Mouse (Mus musculus): ENCODE results near the gene Slc6a12. TPM values are rescaled to one million over a fixed set of nuclear protein-coding genes. Genes with fewer than 3 reads are reported as not detected.

Gene Slc6a12
- polyA plus RNA-seq, 1 experiment from 2014 or later = 1.6 TPM

DNA sequence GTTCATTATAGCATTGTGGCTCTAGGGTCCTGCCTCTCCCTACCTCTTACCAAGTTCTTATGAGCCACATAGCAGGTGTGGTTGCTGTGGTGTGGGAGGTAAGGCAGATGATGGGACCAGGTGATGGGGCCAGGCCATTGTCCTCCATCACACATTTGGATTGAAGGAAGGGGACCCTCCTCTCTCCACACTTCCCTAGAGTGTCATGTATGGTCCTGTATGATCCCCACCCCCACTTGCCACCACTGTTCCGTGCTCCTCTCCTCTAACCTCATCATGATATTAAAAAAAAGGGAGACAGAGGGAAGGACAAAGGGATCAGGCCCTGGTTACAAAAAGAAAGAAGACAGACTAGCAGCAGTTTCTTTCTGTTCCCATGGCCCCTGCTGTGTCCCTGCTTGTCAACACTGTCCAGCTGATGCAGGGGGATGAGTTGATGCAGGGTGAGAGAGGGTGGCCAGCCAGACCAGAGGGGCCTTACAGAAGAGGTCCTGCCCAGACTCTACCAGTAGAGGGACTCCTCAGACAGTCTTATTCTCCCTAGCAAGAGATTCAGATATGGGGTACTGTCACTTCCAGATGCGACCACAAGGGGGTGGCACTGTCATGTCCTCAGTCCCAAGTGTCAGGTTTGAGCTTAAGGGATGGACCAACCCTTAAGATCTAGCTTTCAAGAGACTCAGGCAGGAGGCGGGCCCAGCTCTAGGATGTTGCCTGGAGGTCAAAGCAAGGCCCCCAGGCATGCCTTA lies 4.9 kb upstream of the Slc6a12 start:
- 18% methylated on average over 3 of the region's 3 CpGs for WGBS
- ATAC-seq = peak; percentile 78
- H3K27ac ChIP-seq (ENCODE audit: low read length) = no peak overlapping the region
- no peaks in the 10 kb centered on the region; the same call in 1 of the 2 replicates for H3K27me3 ChIP-seq (ENCODE audit: control insufficient read depth, insufficient read depth, low read depth, low read length)
- H3K4me1 ChIP-seq (ENCODE audit: control insufficient read depth, insufficient read depth, low read length) = no peaks in the 10 kb centered on the region
- H3K4me3 ChIP-seq (ENCODE audit: low read depth, low read length) = no peak overlapping the region
- no peaks in the 10 kb centered on the region for H3K9me3 ChIP-seq (replicated peaks; ENCODE audit: control insufficient read depth, low read length, poor library complexity, severe bottlenecking)
- no peak overlapping the region for H3K4me2 ChIP-seq (ENCODE audit: low read length)
- no peaks in the 10 kb centered on the region for H3K36me3 ChIP-seq (ENCODE audit: control insufficient read depth, insufficient read depth, low read length)
- no peak overlapping the region for H3K9ac ChIP-seq (ENCODE audit: low read depth, low read length)

DNA sequence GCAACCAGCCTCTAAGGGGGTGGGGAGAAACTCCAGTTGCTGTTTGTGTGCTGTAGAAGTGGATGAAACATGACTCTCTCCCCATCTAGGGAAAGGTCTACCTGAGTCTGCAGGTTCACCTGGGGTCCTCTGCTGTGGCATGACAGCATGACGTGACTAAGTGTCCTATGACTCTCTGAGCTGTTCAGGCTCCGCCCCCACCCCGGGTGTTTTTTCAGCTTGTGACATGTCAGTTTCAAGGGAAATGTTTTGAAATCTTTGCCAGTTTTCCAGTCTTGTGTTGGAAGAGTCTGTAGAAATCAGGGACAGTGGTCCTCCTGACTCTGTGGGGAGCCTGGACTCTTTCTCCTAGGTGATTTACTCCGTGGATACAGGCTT lies 4.4 kb upstream of the Slc6a12 start:
- no peak for ATAC-seq
- 55% methylated on average over 4 of the region's 4 CpGs for WGBS
- H3K9me3 ChIP-seq (replicated peaks; ENCODE audit: control insufficient read depth, low read length, poor library complexity, severe bottlenecking) = no peaks in the 10 kb centered on the region

DNA sequence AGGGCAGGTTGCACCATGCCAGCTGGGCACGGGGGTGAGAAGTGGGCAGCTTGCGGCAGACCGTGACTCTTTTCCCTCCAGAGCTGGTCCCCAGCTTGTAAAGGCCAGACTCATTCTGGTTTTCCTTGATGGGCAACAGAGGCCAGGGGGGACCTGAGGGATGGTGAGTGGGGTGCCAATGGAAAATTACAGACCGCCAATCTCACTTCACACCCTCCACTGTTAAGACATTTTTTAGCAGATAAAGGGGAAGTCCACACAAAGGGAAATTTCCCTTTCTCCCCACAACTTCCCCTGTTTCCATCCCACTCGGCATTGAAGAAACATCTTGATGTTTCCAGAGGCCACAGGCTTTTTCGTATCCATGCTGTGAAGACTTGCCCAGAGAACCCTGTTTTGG lies 1.2 kb upstream of the Slc6a12 start:
- Histone ChIP-seq H3K9ac (ENCODE audit: low read depth, low read length) (no peak overlapping the region), H3K27me3 (ENCODE audit: control insufficient read depth, insufficient read depth, low read depth, low read length) (no peaks in the 10 kb centered on the region; the same call in 1 of the 2 replicates), H3K4me2 (ENCODE audit: low read length) (no peak overlapping the region), H3K4me1 (ENCODE audit: control insufficient read depth, insufficient read depth, low read length) (no peaks in the 10 kb centered on the region), H3K27ac (ENCODE audit: low read length) (no peak overlapping the region), H3K9me3 (replicated peaks; ENCODE audit: control insufficient read depth, low read length, poor library complexity, severe bottlenecking) (no peaks in the 10 kb centered on the region), H3K4me3 (ENCODE audit: low read depth, low read length) (no peak overlapping the region), H3K36me3 (ENCODE audit: control insufficient read depth, insufficient read depth, low read length) (no peaks in the 10 kb centered on the region)
- no peak for ATAC-seq
- 85% methylated on average over 6 of the region's 6 CpGs for WGBS

More for the DNA sequence above, 4.4 kb upstream of the Slc6a12 start:
- no peaks in the 10 kb centered on the region; the same call in 1 of the 2 replicates for H3K27me3 ChIP-seq (ENCODE audit: control insufficient read depth, insufficient read depth, low read depth, low read length)
- H3K27ac ChIP-seq (ENCODE audit: low read length) = no peak overlapping the region
- H3K4me2 ChIP-seq (ENCODE audit: low read length) = no peak overlapping the region
- no peaks in the 10 kb centered on the region for H3K4me1 ChIP-seq (ENCODE audit: control insufficient read depth, insufficient read depth, low read length)
- no peak overlapping the region for H3K4me3 ChIP-seq (ENCODE audit: low read depth, low read length)
- no peak overlapping the region for H3K9ac ChIP-seq (ENCODE audit: low read depth, low read length)
- H3K36me3 ChIP-seq (ENCODE audit: control insufficient read depth, insufficient read depth, low read length) = no peaks in the 10 kb centered on the region

DNA sequence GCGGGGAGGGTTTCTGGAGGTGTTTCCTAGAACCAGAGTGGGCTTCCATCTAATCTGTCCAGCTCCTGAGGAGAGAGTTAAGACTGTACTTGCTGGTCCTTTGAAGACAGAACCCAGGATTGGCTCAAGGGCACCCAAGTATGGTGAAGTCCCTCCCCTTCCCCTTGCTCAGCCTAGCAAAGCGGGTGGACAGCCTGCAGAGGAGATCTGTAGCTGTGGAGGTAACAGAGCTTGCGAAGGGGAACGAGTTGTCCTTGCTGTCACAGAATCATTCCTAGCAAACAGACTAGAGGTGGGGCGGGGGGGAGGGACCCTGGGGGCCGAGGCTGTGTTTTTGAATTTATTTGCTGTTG lies 871 bp downstream of the Slc6a12 start:
- no peak for ATAC-seq
- no peaks in the 10 kb centered on the region for H3K4me1 ChIP-seq (ENCODE audit: control insufficient read depth, insufficient read depth, low read length)
- no peak overlapping the region for H3K27ac ChIP-seq (ENCODE audit: low read length)
- no peaks in the 10 kb centered on the region for H3K9me3 ChIP-seq (replicated peaks; ENCODE audit: control insufficient read depth, low read length, poor library complexity, severe bottlenecking)
- H3K27me3 ChIP-seq (ENCODE audit: control insufficient read depth, insufficient read depth, low read depth, low read length) = no peaks in the 10 kb centered on the region; the same call in 1 of the 2 replicates
- WGBS = 74% methylated on average over 6 of the region's 6 CpGs
- H3K4me2 ChIP-seq (ENCODE audit: low read length) = no peak overlapping the region
- no peaks in the 10 kb centered on the region for H3K36me3 ChIP-seq (ENCODE audit: control insufficient read depth, insufficient read depth, low read length)
- H3K4me3 ChIP-seq (ENCODE audit: low read depth, low read length) = no peak overlapping the region
- H3K9ac ChIP-seq (ENCODE audit: low read depth, low read length) = no peak overlapping the region

DNA sequence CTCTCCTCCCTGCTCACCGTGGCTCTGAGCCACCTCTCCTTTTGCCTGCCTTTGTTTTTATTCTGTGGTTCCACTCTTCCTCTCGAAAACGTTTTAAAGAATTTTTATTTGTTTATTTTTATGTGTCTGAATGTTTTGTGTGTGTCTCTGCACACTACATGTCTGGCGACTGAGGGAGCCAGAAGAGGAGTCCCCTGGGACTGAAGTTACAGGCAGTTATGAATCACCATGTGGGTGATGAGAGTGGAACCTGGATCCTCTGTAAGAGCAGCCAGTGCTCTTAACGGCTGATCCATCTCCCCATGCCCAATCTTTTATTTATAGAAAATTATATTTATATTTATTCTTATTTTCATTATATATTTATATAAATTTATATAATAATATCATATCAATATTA lies 1.5 kb downstream of the Slc6a12 start:
- Histone ChIP-seq H3K27me3 (ENCODE audit: control insufficient read depth, insufficient read depth, low read depth, low read length) (no peaks in the 10 kb centered on the region; the same call in 1 of the 2 replicates), H3K36me3 (ENCODE audit: control insufficient read depth, insufficient read depth, low read length) (no peaks in the 10 kb centered on the region), H3K4me1 (ENCODE audit: control insufficient read depth, insufficient read depth, low read length) (no peaks in the 10 kb centered on the region), H3K4me2 (ENCODE audit: low read length) (no peak overlapping the region), H3K9me3 (replicated peaks; ENCODE audit: control insufficient read depth, low read length, poor library complexity, severe bottlenecking) (no peaks in the 10 kb centered on the region), H3K27ac (ENCODE audit: low read length) (no peak overlapping the region), H3K9ac (ENCODE audit: low read depth, low read length) (no peak overlapping the region), H3K4me3 (ENCODE audit: low read depth, low read length) (no peak overlapping the region)
- 71% methylated on average over 5 of the region's 5 CpGs for WGBS
- ATAC-seq = no peak

DNA sequence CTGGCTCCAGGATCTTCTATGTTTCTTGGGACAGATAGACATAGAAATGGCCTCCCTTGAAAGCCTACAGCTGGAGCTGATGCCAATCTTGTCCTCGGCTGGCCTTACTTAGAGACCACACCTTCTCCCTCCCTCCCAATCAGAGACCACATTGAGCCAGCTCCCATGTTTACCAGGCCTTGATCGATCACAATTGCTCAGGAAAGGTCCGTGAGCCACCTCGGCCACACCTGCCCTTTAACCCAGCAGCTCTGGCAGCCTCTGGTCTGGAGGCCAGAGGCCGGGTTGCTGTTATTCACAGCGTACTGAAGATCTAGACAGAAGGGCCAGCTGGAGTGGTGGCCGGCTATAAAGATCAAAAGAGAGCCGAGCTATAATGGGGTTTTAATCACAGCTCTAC lies 3.6 kb downstream of the Slc6a12 start:
- no peaks in the 10 kb centered on the region for H3K27me3 ChIP-seq (ENCODE audit: control insufficient read depth, insufficient read depth, low read depth, low read length)
- H3K36me3 ChIP-seq (ENCODE audit: control insufficient read depth, insufficient read depth, low read length) = no peaks in the 10 kb centered on the region
- H3K9ac ChIP-seq (ENCODE audit: low read depth, low read length) = no peak overlapping the region
- 38% methylated on average over 8 of the region's 8 CpGs for WGBS
- H3K27ac ChIP-seq (ENCODE audit: low read length) = no peak overlapping the region
- no peak overlapping the region for H3K4me2 ChIP-seq (ENCODE audit: low read length)
- H3K9me3 ChIP-seq (replicated peaks; ENCODE audit: control insufficient read depth, low read length, poor library complexity, severe bottlenecking) = no peaks in the 10 kb centered on the region
- no peaks in the 10 kb centered on the region for H3K4me1 ChIP-seq (ENCODE audit: control insufficient read depth, insufficient read depth, low read length)
- no peak overlapping the region for H3K4me3 ChIP-seq (ENCODE audit: low read depth, low read length)
- ATAC-seq = no peak

DNA sequence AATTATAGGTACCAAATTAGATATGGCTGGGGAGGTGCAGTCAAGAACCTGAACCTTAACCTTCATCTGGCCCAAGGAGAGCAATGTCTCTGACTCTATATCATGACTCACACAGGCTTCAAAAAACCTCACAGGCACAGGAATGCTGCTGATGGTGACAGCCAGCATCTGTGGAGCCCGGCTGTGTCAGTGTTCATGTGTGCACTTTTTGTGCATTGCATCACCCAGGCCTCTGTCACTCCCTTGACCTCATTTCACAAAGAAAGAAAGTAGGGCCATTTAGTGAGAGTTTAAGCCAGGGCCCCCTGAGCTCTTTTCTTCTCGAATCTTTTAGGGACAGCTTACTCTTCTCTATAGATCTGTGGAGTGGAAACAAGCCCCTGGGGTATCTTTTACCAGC lies 9.4 kb downstream of the Slc6a12 start:
- Histone ChIP-seq H3K9ac (ENCODE audit: low read depth, low read length) (no peak overlapping the region), H3K4me2 (ENCODE audit: low read length) (no peak overlapping the region), H3K36me3 (ENCODE audit: control insufficient read depth, insufficient read depth, low read length) (no peaks in the 10 kb centered on the region), H3K9me3 (replicated peaks; ENCODE audit: control insufficient read depth, low read length, poor library complexity, severe bottlenecking) (no peaks in the 10 kb centered on the region), H3K4me3 (ENCODE audit: low read depth, low read length) (no peak overlapping the region), H3K27ac (ENCODE audit: low read length) (no peak overlapping the region), H3K27me3 (ENCODE audit: control insufficient read depth, insufficient read depth, low read depth, low read length) (no peaks in the 10 kb centered on the region), H3K4me1 (ENCODE audit: control insufficient read depth, insufficient read depth, low read length) (no peaks in the 10 kb centered on the region)
- ATAC-seq = no peak
- 16% methylated on average over 2 of the region's 2 CpGs for WGBS

DNA sequence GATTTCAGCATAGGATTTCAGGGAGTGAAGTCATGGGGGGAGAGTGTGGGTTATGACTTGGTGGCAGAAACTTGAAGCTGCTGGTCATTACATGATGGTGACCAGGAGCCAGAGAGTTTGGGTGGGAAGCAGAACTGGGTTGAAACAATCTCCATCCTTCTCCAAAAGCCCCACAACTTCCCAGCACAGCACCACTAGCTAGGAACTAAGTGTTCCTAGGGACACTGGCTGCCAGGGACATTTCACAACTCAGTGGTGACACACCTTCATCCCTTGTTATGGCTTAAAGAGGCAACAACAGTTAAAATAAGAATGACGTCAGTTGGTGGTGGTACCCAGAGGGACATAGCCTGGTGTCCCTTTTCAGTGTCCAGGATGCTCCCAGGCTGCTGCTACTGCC lies 13.2 kb downstream of the Slc6a12 start:
- H3K9ac ChIP-seq (ENCODE audit: low read depth, low read length) = no peak overlapping the region
- no peak overlapping the region for H3K27ac ChIP-seq (ENCODE audit: low read length)
- no peak overlapping the region for H3K4me2 ChIP-seq (ENCODE audit: low read length)
- 86% methylated on average over 1 of the region's 1 CpGs for WGBS
- no peaks in the 10 kb centered on the region for H3K36me3 ChIP-seq (ENCODE audit: control insufficient read depth, insufficient read depth, low read length)
- no peak overlapping the region for H3K4me3 ChIP-seq (ENCODE audit: low read depth, low read length)
- no peak for ATAC-seq
- no peaks in the 10 kb centered on the region for H3K9me3 ChIP-seq (replicated peaks; ENCODE audit: control insufficient read depth, low read length, poor library complexity, severe bottlenecking)
- H3K27me3 ChIP-seq (ENCODE audit: control insufficient read depth, insufficient read depth, low read depth, low read length) = no peaks in the 10 kb centered on the region
- H3K4me1 ChIP-seq (ENCODE audit: control insufficient read depth, insufficient read depth, low read length) = no peaks in the 10 kb centered on the region

DNA sequence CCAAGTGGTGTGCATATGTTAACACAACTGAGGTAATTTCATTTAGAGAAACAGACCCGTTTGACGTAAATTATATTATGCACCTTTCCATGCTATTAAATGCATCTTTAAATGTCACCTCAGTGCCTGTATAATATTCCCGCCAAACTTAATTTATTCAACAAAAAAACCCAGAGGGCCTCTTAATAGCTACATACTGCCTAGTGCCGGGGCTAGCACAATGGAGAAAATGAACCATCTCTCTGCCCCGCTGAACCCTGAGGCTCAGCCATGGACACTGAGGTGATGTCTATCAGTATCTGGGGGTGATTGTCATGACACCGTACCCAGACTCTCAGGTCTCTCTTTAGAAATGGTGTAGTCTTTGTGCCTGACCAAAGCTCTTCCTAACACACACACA lies 14.4 kb downstream of the Slc6a12 start:
- Histone ChIP-seq H3K36me3 (ENCODE audit: control insufficient read depth, insufficient read depth, low read length) (no peaks in the 10 kb centered on the region), H3K9ac (ENCODE audit: low read depth, low read length) (no peak overlapping the region), H3K9me3 (replicated peaks; ENCODE audit: control insufficient read depth, low read length, poor library complexity, severe bottlenecking) (no peaks in the 10 kb centered on the region), H3K4me2 (ENCODE audit: low read length) (no peak overlapping the region), H3K4me3 (ENCODE audit: low read depth, low read length) (no peak overlapping the region), H3K4me1 (ENCODE audit: control insufficient read depth, insufficient read depth, low read length) (no peaks in the 10 kb centered on the region), H3K27ac (ENCODE audit: low read length) (no peak overlapping the region), H3K27me3 (ENCODE audit: control insufficient read depth, insufficient read depth, low read depth, low read length) (no peaks in the 10 kb centered on the region)
- 65% methylated on average over 6 of the region's 6 CpGs for WGBS
- ATAC-seq = peak; percentile 55; the same call in 1 of the 2 replicates
